In genomic region chr11:67433763-67434162, GRCm38 (mm10) we compare ENCODE assay signal across 28 mouse cellular contexts.
"Had no signal": no experiment of that assay in that cellular context is flagged by ENCODE, and none has a peak within 500 bp of the region (broad histone marks: within the 10 kb centered on the region; RNA-seq: fewer than 3 reads in every experiment).

No protein-coding gene starts in this region.

- H3K9me3 ChIP-seq: embryonic facial prominence, embryonic 10.5 days; embryonic facial prominence, embryonic 12.5 days; embryonic facial prominence, embryonic 13.5 days; embryonic facial prominence, embryonic 15.5 days; forebrain, embryonic 10.5 days; forebrain, embryonic 12.5 days; forebrain, embryonic 13.5 days; forebrain, embryonic 15.5 days; heart, embryonic 10.5 days had no signal

- H3K27me3 ChIP-seq: embryonic facial prominence, embryonic 12.5 days; embryonic facial prominence, embryonic 13.5 days; embryonic facial prominence, embryonic 15.5 days; forebrain, embryonic 12.5 days; forebrain, embryonic 13.5 days; forebrain, embryonic 15.5 days had no signal

- H3K36me3 ChIP-seq: embryonic facial prominence, embryonic 10.5 days; embryonic facial prominence, embryonic 12.5 days; embryonic facial prominence, embryonic 13.5 days; embryonic facial prominence, embryonic 15.5 days; forebrain, embryonic 10.5 days; forebrain, embryonic 12.5 days; forebrain, embryonic 15.5 days; heart, embryonic 10.5 days had no signal

- H3K9ac ChIP-seq: embryonic facial prominence, embryonic 12.5 days; embryonic facial prominence, embryonic 13.5 days; embryonic facial prominence, embryonic 15.5 days; forebrain, embryonic 12.5 days; forebrain, embryonic 13.5 days; forebrain, embryonic 15.5 days had no signal

- H3K27ac ChIP-seq: embryonic facial prominence, embryonic 10.5 days; embryonic facial prominence, embryonic 12.5 days; embryonic facial prominence, embryonic 13.5 days; embryonic facial prominence, embryonic 15.5 days; forebrain, embryonic 10.5 days; forebrain, embryonic 12.5 days; forebrain, embryonic 13.5 days; forebrain, embryonic 15.5 days; gastrocnemius, adult 2 months; heart, adult 2 months; heart, embryonic 10.5 days had no signal

- H3K4me3 ChIP-seq: embryonic facial prominence, embryonic 10.5 days; embryonic facial prominence, embryonic 12.5 days; embryonic facial prominence, embryonic 13.5 days; embryonic facial prominence, embryonic 15.5 days; erythroblast, embryonic 14.5 days; forebrain, embryonic 10.5 days; forebrain, embryonic 12.5 days; forebrain, embryonic 13.5 days; forebrain, embryonic 15.5 days; gastrocnemius, adult 2 months; heart, adult 2 months; heart, embryonic 10.5 days had no signal

- H3K4me1 ChIP-seq: heart, embryonic 10.5 days had no signal

- ATAC-seq: forebrain, embryonic 13.5 days; forebrain, embryonic 14.5 days; forebrain, embryonic 15.5 days had no signal

- H3K4me2 ChIP-seq: embryonic facial prominence, embryonic 12.5 days; embryonic facial prominence, embryonic 13.5 days; embryonic facial prominence, embryonic 15.5 days; forebrain, embryonic 12.5 days; forebrain, embryonic 13.5 days; forebrain, embryonic 15.5 days had no signal

- DNase-seq: cerebellum, adult 2 months; cerebellum, adult 8-10 months; cerebellum, adult 9-10 months; cerebellum, adult 9-11 months; cerebellum, postnatal 10 days; cerebellum, postnatal 14 days; cerebellum, postnatal 25 days; cerebellum, postnatal 36 days; embryo, embryonic 11 days; gastrocnemius, adult 2 months; gastrocnemius, postnatal 10 days; gastrocnemius, postnatal 14 days; gastrocnemius, postnatal 25 days; gastrocnemius, postnatal 36 days; heart, adult 11 months; heart, adult 18-20 months; heart, adult 2 months had no signal
